Mouse (Mus musculus): ENCODE measurements around the gene Tprn.

DNA sequence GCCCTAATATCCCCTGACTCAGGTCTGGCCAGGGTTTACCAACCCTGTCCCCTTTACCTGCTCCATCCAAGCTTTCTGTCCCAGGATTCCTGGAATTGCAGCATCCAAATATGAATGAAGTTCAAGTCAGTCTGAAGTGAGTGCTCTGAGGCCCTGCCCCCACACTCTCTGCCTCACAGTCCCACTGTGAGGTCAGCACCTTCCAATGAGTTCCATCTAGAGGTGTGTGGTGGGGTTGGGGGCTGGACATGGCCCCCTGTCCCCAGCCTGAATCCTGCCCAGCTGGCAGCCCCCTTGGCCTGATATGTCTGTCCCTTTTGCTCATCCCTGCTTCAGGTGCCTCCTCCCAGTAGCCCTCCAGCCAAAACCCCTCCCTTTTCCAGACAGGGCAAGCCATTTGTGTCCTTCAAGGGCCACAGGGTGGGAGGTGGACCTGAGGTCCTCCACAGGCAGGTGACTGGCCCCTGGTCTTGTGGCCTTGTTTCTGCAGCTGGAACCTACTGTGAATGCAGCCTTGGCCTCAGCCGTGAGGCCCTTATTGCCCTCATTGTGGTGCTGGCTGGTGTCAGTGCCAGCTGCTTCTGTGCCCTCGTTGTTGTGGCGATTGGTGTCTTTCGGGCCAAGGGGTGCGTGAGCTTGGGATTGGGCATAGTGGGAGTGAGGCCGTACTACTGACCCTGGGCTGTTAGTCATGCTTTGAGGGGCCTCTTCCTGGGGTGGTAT lies 25.7 kb downstream of the Tprn start, which contains the start of gene Tmem210:
- no peak for TF ChIP-seq CTCF (IDR thresholded peaks at IDR 0.05; ENCODE audit: low read depth)
- TF ChIP-seq EP300 (IDR thresholded peaks at IDR 0.05; ENCODE audit: low read depth): no peak

Data from liver, embryonic 14.5 days (tissue).